ENCODE assay signal across 20 mouse cellular contexts in the genomic region with DNA sequence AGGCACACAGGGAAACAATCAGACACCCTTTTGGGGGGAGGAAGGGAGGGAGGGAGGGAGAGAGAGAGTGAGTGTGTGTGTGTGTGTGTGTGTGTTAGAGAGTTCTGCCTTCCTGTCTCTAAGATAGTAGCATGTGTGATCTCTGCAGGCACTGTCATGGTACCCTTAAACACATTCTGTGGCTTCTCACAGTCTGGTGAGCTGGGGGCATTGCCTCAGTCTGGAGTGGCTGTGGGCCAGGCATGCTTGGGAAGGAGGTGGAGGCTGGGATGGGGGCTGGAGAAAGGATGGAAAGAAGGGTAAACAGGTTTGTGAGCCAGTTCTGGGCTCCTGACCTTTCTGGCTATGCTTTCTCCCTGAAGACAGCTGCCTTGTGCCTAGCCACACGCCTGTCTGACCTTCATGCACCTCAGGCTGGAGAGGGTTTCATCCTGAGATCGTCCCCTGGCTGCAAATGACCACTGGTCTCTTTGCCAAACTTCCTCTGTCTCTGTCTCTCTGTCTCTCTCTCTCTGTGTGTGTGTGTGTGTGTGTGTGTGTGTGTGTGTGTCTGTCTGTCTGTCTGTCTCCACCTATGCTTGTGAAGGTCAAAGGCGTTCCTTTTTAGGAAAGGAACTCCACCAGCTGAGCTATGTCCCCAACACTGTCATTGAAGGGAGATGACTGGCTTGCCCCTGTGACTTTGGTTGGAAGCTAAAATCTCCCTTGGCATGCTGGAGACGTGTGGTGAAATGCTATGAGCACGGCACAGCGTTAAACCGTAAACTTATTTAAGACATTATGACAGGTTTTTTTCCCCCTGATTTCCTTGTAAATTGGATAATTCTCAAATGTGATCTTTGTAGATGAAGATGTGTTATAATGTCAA.
A peak's percentile ranks its signal among the peaks of the same experiment; 100 is the strongest.
DNase-seq lines count a peak whose midpoint lies in the region; ATAC-seq and TF ChIP-seq lines count a peak whose summit lies in the region.
"Had no signal": no experiment of that assay in that cellular context is flagged by ENCODE, and none has a peak within 500 bp of the region (broad histone marks: within the 10 kb centered on the region; RNA-seq: fewer than 3 reads in every experiment).

No protein-coding gene starts in this region.

- TF ChIP-seq EP300 in lung, postnatal 0 days (IDR thresholded peaks at IDR 0.05), result peak; percentile 58; the same call in 1 of the 2 replicates

- 69% methylated on average over 7 of the region's 7 CpGs for WGBS in heart, embryonic 16.5 days
- WGBS in heart, embryonic 11.5 days (ENCODE audit: insufficient replicate concordance), result 67% methylated on average over 7 of the region's 7 CpGs
- 63% methylated on average over 7 of the region's 7 CpGs for WGBS in lung, postnatal 0 days
- 82% methylated on average over 7 of the region's 7 CpGs for WGBS in kidney, embryonic 15.5 days

- no peaks in the 10 kb centered on the region for H3K9me3 ChIP-seq in heart, embryonic 16.5 days (replicated peaks; ENCODE audit: control insufficient read depth, low read length)
- no peaks in the 10 kb centered on the region for H3K9me3 ChIP-seq in heart, embryonic 11.5 days (replicated peaks; ENCODE audit: control insufficient read depth, low read length)
- no peaks in the 10 kb centered on the region for H3K9me3 ChIP-seq in lung, postnatal 0 days (ENCODE audit: low read length)
- no peaks in the 10 kb centered on the region for H3K9me3 ChIP-seq in kidney, embryonic 15.5 days (replicated peaks)
- H3K9me3 ChIP-seq: embryonic facial prominence, embryonic 13.5 days; limb, embryonic 15.5 days; liver, embryonic 15.5 days had no signal

- H3K36me3 ChIP-seq in heart, embryonic 16.5 days (ENCODE audit: control insufficient read depth, insufficient read depth), result no peaks in the 10 kb centered on the region
- no peaks in the 10 kb centered on the region for H3K36me3 ChIP-seq in heart, embryonic 11.5 days (ENCODE audit: control insufficient read depth, insufficient read depth, low read length)
- H3K36me3 ChIP-seq in lung, postnatal 0 days (ENCODE audit: insufficient read depth, low read length), result no peaks in the 10 kb centered on the region
- H3K36me3 ChIP-seq in kidney, embryonic 15.5 days, result no peaks in the 10 kb centered on the region
- H3K36me3 ChIP-seq: embryonic facial prominence, embryonic 13.5 days; limb, embryonic 15.5 days; liver, embryonic 15.5 days had no signal

- no peaks in the 10 kb centered on the region for H3K27me3 ChIP-seq in heart, embryonic 16.5 days (ENCODE audit: control insufficient read depth, insufficient read depth, low read length)
- peaks cover 12% of the 10 kb centered on the region for H3K27me3 ChIP-seq in heart, embryonic 11.5 days (ENCODE audit: control insufficient read depth, insufficient read depth, low read length)
- H3K27me3 ChIP-seq in lung, postnatal 0 days (replicated peaks; ENCODE audit: insufficient read depth, low read length), result no peaks in the 10 kb centered on the region
- H3K27me3 ChIP-seq in kidney, embryonic 15.5 days, result no peaks in the 10 kb centered on the region
- H3K27me3 ChIP-seq: embryonic facial prominence, embryonic 13.5 days; limb, embryonic 15.5 days; liver, embryonic 15.5 days had no signal

- H3K4me3 ChIP-seq in heart, embryonic 16.5 days (ENCODE audit: low read length), result no peak overlapping the region
- H3K4me3 ChIP-seq in heart, embryonic 11.5 days (ENCODE audit: low read depth, low read length), result no peak overlapping the region
- no peak overlapping the region for H3K4me3 ChIP-seq in brown adipose tissue, adult 24 weeks (ENCODE audit: insufficient read depth, low read depth, low read length)
- H3K4me3 ChIP-seq in lung, postnatal 0 days (ENCODE audit: low read depth, low read length), result no peak overlapping the region
- no peak overlapping the region for H3K4me3 ChIP-seq in kidney, embryonic 15.5 days (replicated peaks)
- H3K4me3 ChIP-seq: embryonic facial prominence, embryonic 13.5 days; limb, embryonic 15.5 days; liver, embryonic 15.5 days; megakaryocyte, embryonic 14.5 days had no signal

- H3K9ac ChIP-seq in heart, embryonic 16.5 days (ENCODE audit: low read length), result no peak overlapping the region
- no peak overlapping the region for H3K9ac ChIP-seq in heart, embryonic 11.5 days (ENCODE audit: low read depth, low read length)
- H3K9ac ChIP-seq in lung, postnatal 0 days (replicated peaks; ENCODE audit: low read depth), result no peak overlapping the region
- H3K9ac ChIP-seq in kidney, embryonic 15.5 days, result no peak overlapping the region
- H3K9ac ChIP-seq: embryonic facial prominence, embryonic 13.5 days; limb, embryonic 15.5 days; liver, embryonic 15.5 days had no signal

- DNase-seq in cerebellum, postnatal 10 days, result peak; percentile 44 to 45
- DNase-seq in cerebellum, adult 8-10 months, result no peak
- DNase-seq in lung, postnatal 0 days (ENCODE audit: low spot score), result peak; percentile 87
- no peak for DNase-seq in ovary, postnatal 10 days (ENCODE audit: low spot score)
- DNase-seq: cerebellum, adult 2 months; gastrocnemius, postnatal 36 days; kidney, adult 11 months; right cerebral cortex, postnatal 4 days had no signal

- TF ChIP-seq CTCF in lung, postnatal 0 days (IDR thresholded peaks at IDR 0.05), result no peak

- ATAC-seq in heart, embryonic 16.5 days (replicated peaks; ENCODE audit: extremely low read depth, insufficient read depth, low FRiP score), result 0 out of 2 replicates have a peak, but pooled peaks have one; percentile 23
- no peak for ATAC-seq in heart, embryonic 11.5 days (replicated peaks; ENCODE audit: insufficient number of reproducible peaks, low FRiP score, low TSS enrichment)
- peak; percentile 86 for ATAC-seq in lung, postnatal 0 days
- no peak for ATAC-seq in kidney, embryonic 15.5 days (replicated peaks; ENCODE audit: low FRiP score)
- ATAC-seq: CD4-positive, CD25-positive, alpha-beta regulatory T cell, adult 4 months; forebrain, embryonic 14.5 days; midbrain, embryonic 16.5 days had no signal

- H3K27ac ChIP-seq in heart, embryonic 16.5 days (ENCODE audit: low read length), result 0 out of 2 replicates have a peak overlapping the region, but pooled peaks have one; percentile 9
- H3K27ac ChIP-seq in heart, embryonic 11.5 days (ENCODE audit: low read depth, low read length), result no peak overlapping the region
- H3K27ac ChIP-seq in brown adipose tissue, adult 24 weeks (replicated peaks; ENCODE audit: low read depth, low read length), result peak overlapping the region; percentile 76
- H3K27ac ChIP-seq in lung, postnatal 0 days (ENCODE audit: low read length), result peak overlapping the region; percentile 47; the same call in 1 of the 2 replicates
- no peak overlapping the region for H3K27ac ChIP-seq in kidney, embryonic 15.5 days
- H3K27ac ChIP-seq: embryonic facial prominence, embryonic 13.5 days; kidney, postnatal 0 days; limb, embryonic 15.5 days; liver, embryonic 15.5 days had no signal

- no peak overlapping the region for H3K4me2 ChIP-seq in heart, embryonic 16.5 days (ENCODE audit: low read depth, low read length)
- H3K4me2 ChIP-seq in heart, embryonic 11.5 days, result no peak overlapping the region
- H3K4me2 ChIP-seq in lung, postnatal 0 days (replicated peaks; ENCODE audit: low read depth, low read length), result no peak overlapping the region
- H3K4me2 ChIP-seq in kidney, embryonic 15.5 days, result no peak overlapping the region
- H3K4me2 ChIP-seq: embryonic facial prominence, embryonic 13.5 days; limb, embryonic 15.5 days; liver, embryonic 15.5 days had no signal

- peaks cover 5% of the 10 kb centered on the region for H3K4me1 ChIP-seq in heart, embryonic 16.5 days (ENCODE audit: control insufficient read depth, insufficient read depth, low read length)
- H3K4me1 ChIP-seq in heart, embryonic 11.5 days (ENCODE audit: control insufficient read depth, insufficient read depth, low read length), result no peaks in the 10 kb centered on the region; the same call in 1 of the 2 replicates
- H3K4me1 ChIP-seq in brown adipose tissue, adult 24 weeks (ENCODE audit: control insufficient read depth, insufficient read depth, insufficient read length, low read length), result no peaks in the 10 kb centered on the region; the same call in 1 of the 2 replicates
- no peaks in the 10 kb centered on the region for H3K4me1 ChIP-seq in lung, postnatal 0 days (ENCODE audit: insufficient read depth, low read depth, low read length)
- H3K4me1 ChIP-seq in kidney, embryonic 15.5 days, result no peaks in the 10 kb centered on the region
- H3K4me1 ChIP-seq: liver, embryonic 15.5 days had no signal

Comparison
In these comparisons a context has a peak if more than half of its experiments do, and no peak if none do; other contexts are left out.
1. DNase-seq: peak in cerebellum, postnatal 10 days (2 of 2) and lung, postnatal 0 days (single experiment); none in cerebellum, adult 8-10 months (single experiment) and ovary, postnatal 10 days (single experiment).
2. ATAC-seq: peak in heart, embryonic 16.5 days (single experiment) and lung, postnatal 0 days (single experiment); none in heart, embryonic 11.5 days (single experiment) and kidney, embryonic 15.5 days (single experiment).
3. H3K27ac ChIP-seq: peak in heart, embryonic 16.5 days (single experiment), brown adipose tissue, adult 24 weeks (single experiment) and lung, postnatal 0 days (single experiment); none in heart, embryonic 11.5 days (single experiment) and kidney, embryonic 15.5 days (single experiment).